Mouse (Mus musculus): ENCODE results near the gene Krit1. TPM values are rescaled to one million over a fixed set of nuclear protein-coding genes. Genes with fewer than 3 reads are reported as not detected.

Gene Krit1
- 40.5 and 41.6 TPM in 2 replicates for polyA plus RNA-seq (2012; rRNA removed)

DNA sequence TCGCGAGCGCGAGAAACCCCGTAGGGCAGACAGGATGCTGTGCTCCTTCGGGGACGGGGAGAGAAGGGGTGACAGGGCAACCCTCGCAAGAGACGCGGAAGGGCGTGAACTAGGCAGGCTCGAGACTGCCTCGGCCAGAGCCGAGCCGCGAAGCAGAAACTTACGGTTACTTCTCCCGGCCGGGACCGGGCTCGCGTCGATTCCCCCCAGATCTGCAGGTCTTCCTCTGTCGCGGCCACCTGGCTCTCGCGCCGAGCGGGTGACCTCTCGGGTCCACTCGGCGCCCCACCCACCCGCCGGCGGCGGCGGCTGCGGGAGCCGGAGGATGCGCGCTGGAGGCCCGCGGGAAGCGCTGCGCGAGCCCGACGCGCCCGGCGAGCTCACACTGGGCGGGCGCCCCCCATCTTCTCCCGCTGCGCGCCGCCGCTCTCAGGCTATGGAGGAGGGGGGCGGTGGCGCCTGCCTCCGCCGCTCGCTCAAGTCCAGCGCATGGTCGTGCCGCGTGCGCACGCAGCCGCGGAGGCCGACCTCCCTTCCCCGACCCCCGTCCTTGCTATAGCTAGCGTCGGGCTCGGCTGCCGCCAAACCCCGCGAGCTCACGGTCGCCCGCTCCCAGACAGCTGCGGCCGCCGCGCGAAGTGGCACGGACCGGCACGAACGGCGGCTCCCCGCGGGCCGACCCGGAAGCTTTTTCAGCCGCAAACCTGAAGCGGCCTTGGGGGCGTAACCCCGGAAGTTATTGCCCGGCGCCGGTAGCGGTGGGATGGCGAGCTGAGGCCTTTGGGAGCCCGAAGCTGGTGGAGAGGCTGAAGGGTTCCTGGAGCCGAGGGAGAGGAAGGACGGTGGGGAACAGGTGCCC lies at the start of gene Krit1, which contains the start of gene Ankib1:
Gene Krit1, plus strand, starts transcription at position 752 of the 859 bp plus-strand sequence.
Gene Ankib1, minus strand, starts transcription at position 493 of the 859 bp plus-strand sequence.
- H3K4me1 ChIP-seq (ENCODE audit: control insufficient read depth, insufficient read depth, low read length), result peaks cover 3% of the 10 kb centered on the region; the same call in 1 of the 2 replicates
- WGBS, result under 1% methylated on average over 96 of the region's 109 CpGs
- TF ChIP-seq CTCF (IDR thresholded peaks at IDR 0.05; ENCODE audit: borderline replicate concordance, insufficient read depth, low read depth, low read length), result no peak
- TF ChIP-seq POLR2A (IDR thresholded peaks at IDR 0.05; ENCODE audit: borderline replicate concordance, insufficient read depth, low read length), result peak; percentile 59; the same call in 1 of the 2 replicates
- DNase-seq, result peak; percentile 91 to 92
- H3K27me3 ChIP-seq (ENCODE audit: control insufficient read depth, insufficient read depth, low read length), result no peaks in the 10 kb centered on the region
- H3K4me3 ChIP-seq (replicated peaks; ENCODE audit: insufficient read depth, low read depth, low read length), result peak within 1 kb of the TSS; percentile 79
- peak within 1 kb of the TSS; percentile 76 for H3K27ac ChIP-seq (ENCODE audit: insufficient read depth, low read length)

- H3K4me1 ChIP-seq (ENCODE audit: control insufficient read depth, insufficient read depth, low read length), result no peaks in the 10 kb centered on the region
- no peak for DNase-seq
- H3K4me3 ChIP-seq (replicated peaks; ENCODE audit: insufficient read depth, low read depth, low read length), result no peak overlapping the region
- H3K27ac ChIP-seq (ENCODE audit: insufficient read depth, low read length), result no peak overlapping the region
- TF ChIP-seq POLR2A (IDR thresholded peaks at IDR 0.05; ENCODE audit: borderline replicate concordance, insufficient read depth, low read length) (no peak), CTCF (IDR thresholded peaks at IDR 0.05; ENCODE audit: borderline replicate concordance, insufficient read depth, low read depth, low read length) (no peak)
- 38% methylated on average over 3 of the region's 3 CpGs for WGBS
- H3K27me3 ChIP-seq (ENCODE audit: control insufficient read depth, insufficient read depth, low read length), result no peaks in the 10 kb centered on the region
Observed at GRCm38 (mm10) chr5:3771512-3771911, 31.5 kb upstream of the Krit1 start.

GRCm38 (mm10) chr5:3772017-3772416 lies 31.0 kb upstream of the Krit1 start:
- TF ChIP-seq POLR2A (IDR thresholded peaks at IDR 0.05; ENCODE audit: borderline replicate concordance, insufficient read depth, low read length) (no peak), CTCF (IDR thresholded peaks at IDR 0.05; ENCODE audit: borderline replicate concordance, insufficient read depth, low read depth, low read length) (no peak)
- DNase-seq, result no peak
- 43% methylated on average over 3 of the region's 3 CpGs for WGBS
- H3K4me3 ChIP-seq (replicated peaks; ENCODE audit: insufficient read depth, low read depth, low read length), result no peak overlapping the region
- H3K27ac ChIP-seq (ENCODE audit: insufficient read depth, low read length), result no peak overlapping the region
- H3K27me3 ChIP-seq (ENCODE audit: control insufficient read depth, insufficient read depth, low read length), result no peaks in the 10 kb centered on the region
- H3K4me1 ChIP-seq (ENCODE audit: control insufficient read depth, insufficient read depth, low read length), result no peaks in the 10 kb centered on the region

DNA sequence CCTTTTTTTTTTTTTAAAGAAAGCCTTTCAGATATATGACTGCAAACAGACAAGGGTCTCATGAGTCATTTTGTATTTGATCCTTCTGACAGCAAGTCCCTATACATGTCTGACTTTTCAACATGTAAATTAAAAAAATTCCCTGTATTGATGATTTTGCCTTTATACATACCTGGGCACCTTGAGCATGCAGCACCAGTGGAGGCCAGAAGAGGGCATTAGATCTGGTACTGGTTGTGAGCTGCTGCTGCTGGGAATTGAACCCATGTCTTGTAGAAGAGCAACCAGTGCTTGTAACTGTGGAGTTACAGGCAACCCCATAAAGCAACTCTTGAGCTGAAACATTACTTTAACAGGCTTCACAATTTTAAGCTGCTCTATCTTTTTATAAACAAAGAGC lies 20.3 kb upstream of the Krit1 start:
- Histone ChIP-seq H3K27ac (ENCODE audit: insufficient read depth, low read length) (no peak overlapping the region), H3K4me3 (replicated peaks; ENCODE audit: insufficient read depth, low read depth, low read length) (no peak overlapping the region), H3K27me3 (ENCODE audit: control insufficient read depth, insufficient read depth, low read length) (no peaks in the 10 kb centered on the region), H3K4me1 (ENCODE audit: control insufficient read depth, insufficient read depth, low read length) (no peaks in the 10 kb centered on the region; the same call in 1 of the 2 replicates)
- TF ChIP-seq POLR2A (IDR thresholded peaks at IDR 0.05; ENCODE audit: borderline replicate concordance, insufficient read depth, low read length), result no peak
- peak; percentile 11; the same call in 1 of the 2 replicates for TF ChIP-seq CTCF (IDR thresholded peaks at IDR 0.05; ENCODE audit: borderline replicate concordance, insufficient read depth, low read depth, low read length)
- DNase-seq, result no peak

DNA sequence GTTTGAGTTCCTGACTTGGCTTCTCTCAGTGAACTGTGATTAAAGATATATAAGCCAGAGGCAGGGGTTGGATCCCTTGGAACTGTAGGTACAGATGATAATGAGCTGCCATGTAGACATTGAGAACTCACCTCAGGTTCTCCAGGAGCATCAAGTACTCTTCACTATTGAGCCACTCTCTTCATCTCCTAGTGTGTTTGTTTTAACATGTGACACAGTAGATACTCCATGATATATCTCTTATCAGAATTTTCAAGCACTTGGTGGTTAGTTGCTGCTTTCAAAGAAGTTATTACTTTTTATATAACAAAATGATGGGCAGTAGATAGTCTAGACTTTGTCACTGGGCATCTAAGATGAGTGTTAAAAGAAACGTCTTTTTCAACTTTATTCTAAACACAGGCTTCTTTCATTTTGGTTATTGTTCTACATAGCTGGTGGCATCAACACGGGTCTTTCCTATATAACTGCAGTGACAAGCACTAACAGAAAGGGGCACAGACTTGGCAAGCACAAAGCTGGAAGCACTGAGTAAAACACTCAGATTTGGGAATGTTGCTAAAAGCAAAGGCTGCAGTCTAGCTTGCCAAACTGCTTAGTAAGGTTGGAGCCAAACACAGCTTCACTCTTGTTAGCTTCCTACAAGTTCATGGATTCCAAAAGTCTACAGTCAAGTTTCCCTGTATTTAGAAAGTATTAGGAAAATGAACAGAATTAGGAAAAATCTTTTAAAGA lies 18.9 kb upstream of the Krit1 start:
- DNase-seq, result no peak
- TF ChIP-seq CTCF (IDR thresholded peaks at IDR 0.05; ENCODE audit: borderline replicate concordance, insufficient read depth, low read depth, low read length), result no peak
- no peak for TF ChIP-seq POLR2A (IDR thresholded peaks at IDR 0.05; ENCODE audit: borderline replicate concordance, insufficient read depth, low read length)
- H3K4me1 ChIP-seq (ENCODE audit: control insufficient read depth, insufficient read depth, low read length), result no peaks in the 10 kb centered on the region; the same call in 1 of the 2 replicates
- H3K27ac ChIP-seq (ENCODE audit: insufficient read depth, low read length), result no peak overlapping the region
- 37% methylated on average over 2 of the region's 2 CpGs for WGBS
- no peaks in the 10 kb centered on the region for H3K27me3 ChIP-seq (ENCODE audit: control insufficient read depth, insufficient read depth, low read length)
- no peak overlapping the region for H3K4me3 ChIP-seq (replicated peaks; ENCODE audit: insufficient read depth, low read depth, low read length)

DNA sequence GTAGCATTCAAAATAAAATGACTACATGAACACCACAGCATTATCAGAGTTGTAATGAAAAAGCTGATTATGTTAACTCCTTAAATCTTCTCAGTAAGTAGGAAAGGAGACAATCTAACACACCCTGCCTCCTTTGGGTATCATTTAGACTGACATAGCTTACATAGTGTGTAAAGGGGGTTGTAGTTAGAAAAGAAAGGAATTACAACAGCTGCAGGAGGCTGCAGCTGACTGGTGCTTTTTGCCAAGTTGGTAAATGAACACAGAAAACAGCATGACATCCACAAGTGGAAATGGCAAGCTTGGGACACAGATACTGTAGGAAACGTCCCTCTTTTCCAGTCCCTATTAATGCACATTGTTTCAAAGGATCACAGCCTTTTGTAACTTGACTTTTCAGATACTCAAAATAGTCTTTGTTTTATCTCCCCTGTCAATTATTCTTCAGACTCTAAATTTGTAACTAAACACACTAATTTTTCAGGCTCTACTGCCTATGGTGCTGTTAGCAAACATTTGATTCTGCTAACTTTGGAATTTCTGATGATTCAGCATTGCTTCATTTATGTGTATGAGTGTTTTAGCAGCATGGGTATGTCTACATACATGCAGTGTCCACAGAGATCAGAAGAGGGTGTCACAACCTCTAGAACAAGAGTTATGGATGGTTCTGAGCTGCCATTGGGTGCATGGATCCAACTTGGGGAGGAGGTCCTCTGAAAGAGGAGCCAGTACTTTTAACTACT lies 18.1 kb upstream of the Krit1 start:
- TF ChIP-seq CTCF (IDR thresholded peaks at IDR 0.05; ENCODE audit: borderline replicate concordance, insufficient read depth, low read depth, low read length) (no peak), POLR2A (IDR thresholded peaks at IDR 0.05; ENCODE audit: borderline replicate concordance, insufficient read depth, low read length) (no peak)
- no peak overlapping the region for H3K27ac ChIP-seq (ENCODE audit: insufficient read depth, low read length)
- H3K27me3 ChIP-seq (ENCODE audit: control insufficient read depth, insufficient read depth, low read length), result no peaks in the 10 kb centered on the region
- no peak for DNase-seq
- 13% methylated on average over 1 of the region's 1 CpGs for WGBS
- H3K4me1 ChIP-seq (ENCODE audit: control insufficient read depth, insufficient read depth, low read length), result no peaks in the 10 kb centered on the region; the same call in 1 of the 2 replicates
- no peak overlapping the region for H3K4me3 ChIP-seq (replicated peaks; ENCODE audit: insufficient read depth, low read depth, low read length)

DNA sequence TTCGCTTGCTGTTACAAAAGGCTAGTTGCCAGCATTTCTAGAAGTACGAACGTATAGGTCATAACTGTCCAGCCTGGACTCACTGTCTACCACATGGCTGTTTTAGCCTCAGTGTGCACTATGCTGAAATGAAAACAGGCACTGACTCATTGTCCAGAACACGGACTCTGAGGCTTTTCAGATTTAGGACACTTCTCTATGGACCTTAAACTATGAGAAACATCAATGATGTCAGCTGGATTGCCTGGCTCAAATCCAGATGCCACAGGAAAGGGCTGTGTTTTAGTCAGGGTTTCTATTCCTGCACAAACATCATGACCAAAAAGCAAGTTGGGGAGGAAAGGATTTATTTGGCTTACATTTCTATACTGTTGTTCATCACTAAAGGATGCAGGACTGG lies 15.4 kb upstream of the Krit1 start:
- Histone ChIP-seq H3K27ac (ENCODE audit: insufficient read depth, low read length) (no peak overlapping the region), H3K27me3 (ENCODE audit: control insufficient read depth, insufficient read depth, low read length) (no peaks in the 10 kb centered on the region), H3K4me3 (replicated peaks; ENCODE audit: insufficient read depth, low read depth, low read length) (no peak overlapping the region), H3K4me1 (ENCODE audit: control insufficient read depth, insufficient read depth, low read length) (no peaks in the 10 kb centered on the region; the same call in 1 of the 2 replicates)
- 54% methylated on average over 4 of the region's 4 CpGs for WGBS
- DNase-seq, result no peak
- TF ChIP-seq CTCF (IDR thresholded peaks at IDR 0.05; ENCODE audit: borderline replicate concordance, insufficient read depth, low read depth, low read length) (no peak), POLR2A (IDR thresholded peaks at IDR 0.05; ENCODE audit: borderline replicate concordance, insufficient read depth, low read length) (no peak)
